20 mouse cellular contexts compared by ENCODE assay signal in the genomic region with DNA sequence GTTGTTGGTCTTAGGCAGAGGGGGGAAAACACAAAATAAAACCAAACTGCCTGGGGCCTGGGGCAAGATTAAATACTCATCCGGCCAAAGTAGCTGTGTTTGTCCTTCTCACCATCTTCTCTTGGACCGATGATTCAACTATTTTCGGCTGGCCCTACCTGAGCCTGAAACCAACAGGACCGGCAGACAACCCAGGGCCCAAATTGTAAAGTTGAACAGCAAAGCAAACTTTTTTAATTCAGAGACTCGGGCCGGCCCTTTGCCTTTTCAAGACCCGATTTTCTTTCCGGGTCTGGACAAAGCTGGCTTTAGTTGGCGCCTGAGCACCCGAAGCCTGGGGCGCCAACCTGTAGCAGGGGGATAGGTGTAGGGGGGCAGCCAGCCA. TPM values are rescaled to one million over a fixed set of nuclear protein-coding genes. Genes with fewer than 3 reads are reported as not detected.
DNase-seq lines count a peak whose midpoint lies in the region; ATAC-seq lines count a peak whose summit lies in the region.
"Had no signal": no experiment of that assay in that cellular context is flagged by ENCODE, and none has a peak within 500 bp of the region (broad histone marks: within the 10 kb centered on the region; RNA-seq: fewer than 3 reads in every experiment).

No protein-coding gene starts in this region.

- peak; percentile 34 for DNase-seq in liver, embryonic 11.5 days (ENCODE audit: low spot score)
- DNase-seq in liver = no peak
- no peak for DNase-seq in embryonic facial prominence, embryonic 11.5 days (ENCODE audit: low spot score)
- DNase-seq in adrenal gland, adult 2 months = no peak
- no peak for DNase-seq in cerebellum, postnatal 4 days (ENCODE audit: low spot score in 2 of 2)
- DNase-seq: adrenal gland, postnatal 36 days; cerebellum, postnatal 25 days; kidney, adult 8-10 months; lung, postnatal 36 days; right cerebral cortex, adult 18-20 months; thymus, postnatal 4 days had no signal

- no peak overlapping the region for H3K4me2 ChIP-seq in forebrain, embryonic 12.5 days
- no peak overlapping the region for H3K4me2 ChIP-seq in forebrain, embryonic 15.5 days (replicated peaks)
- H3K4me2 ChIP-seq in liver, embryonic 11.5 days = no peak overlapping the region
- peak overlapping the region; percentile 19; the same call in 1 of the 2 replicates for H3K4me2 ChIP-seq in embryonic facial prominence, embryonic 11.5 days (ENCODE audit: low read depth, low read length)
- H3K4me2 ChIP-seq in limb, embryonic 13.5 days (replicated peaks) = peak overlapping the region; percentile 77
- H3K4me2 ChIP-seq: midbrain, embryonic 13.5 days; neural tube, embryonic 12.5 days had no signal

- H3K4me3 ChIP-seq in forebrain, embryonic 12.5 days (replicated peaks) = 0 out of 2 replicates have a peak overlapping the region, but pooled peaks have one; percentile 5
- H3K4me3 ChIP-seq in forebrain, embryonic 15.5 days = no peak overlapping the region
- no peak overlapping the region for H3K4me3 ChIP-seq in liver, embryonic 11.5 days (ENCODE audit: low read depth, low read length)
- H3K4me3 ChIP-seq in embryonic facial prominence, embryonic 11.5 days (ENCODE audit: low read depth, low read length) = peak overlapping the region; percentile 20
- H3K4me3 ChIP-seq in limb, embryonic 13.5 days = peak overlapping the region; percentile 80
- H3K4me3 ChIP-seq: layer of hippocampus, adult 2 months; left cerebral cortex, adult 2 months; midbrain, embryonic 13.5 days had no signal

- no peaks in the 10 kb centered on the region for H3K9me3 ChIP-seq in forebrain, embryonic 12.5 days
- H3K9me3 ChIP-seq in forebrain, embryonic 15.5 days = no peaks in the 10 kb centered on the region
- no peaks in the 10 kb centered on the region for H3K9me3 ChIP-seq in liver, embryonic 11.5 days (ENCODE audit: control insufficient read depth, low read length)
- no peaks in the 10 kb centered on the region for H3K9me3 ChIP-seq in embryonic facial prominence, embryonic 11.5 days (replicated peaks; ENCODE audit: control insufficient read depth, low read length)
- H3K9me3 ChIP-seq in limb, embryonic 13.5 days = no peaks in the 10 kb centered on the region
- H3K9me3 ChIP-seq: midbrain, embryonic 13.5 days; neural tube, embryonic 12.5 days had no signal

- peaks cover 93% of the 10 kb centered on the region for H3K27me3 ChIP-seq in forebrain, embryonic 12.5 days
- peaks cover 94% of the 10 kb centered on the region for H3K27me3 ChIP-seq in forebrain, embryonic 15.5 days
- peaks cover 96% of the 10 kb centered on the region for H3K27me3 ChIP-seq in liver, embryonic 11.5 days (replicated peaks; ENCODE audit: control insufficient read depth, insufficient read depth, low read length)
- peaks cover 50% of the 10 kb centered on the region for H3K27me3 ChIP-seq in embryonic facial prominence, embryonic 11.5 days (ENCODE audit: control insufficient read depth, insufficient read depth, low read length)
- H3K27me3 ChIP-seq in limb, embryonic 13.5 days = peaks cover 9% of the 10 kb centered on the region; the same call in 1 of the 2 replicates

- H3K36me3 ChIP-seq in forebrain, embryonic 12.5 days (replicated peaks) = no peaks in the 10 kb centered on the region
- no peaks in the 10 kb centered on the region for H3K36me3 ChIP-seq in forebrain, embryonic 15.5 days
- no peaks in the 10 kb centered on the region for H3K36me3 ChIP-seq in liver, embryonic 11.5 days (ENCODE audit: control insufficient read depth, insufficient read depth, low read length)
- no peaks in the 10 kb centered on the region for H3K36me3 ChIP-seq in embryonic facial prominence, embryonic 11.5 days (replicated peaks; ENCODE audit: control insufficient read depth, insufficient read depth, low read depth, low read length)
- H3K36me3 ChIP-seq in limb, embryonic 13.5 days = no peaks in the 10 kb centered on the region; the same call in 1 of the 2 replicates
- H3K36me3 ChIP-seq: midbrain, embryonic 13.5 days; neural tube, embryonic 12.5 days had no signal

- peaks cover 17% of the 10 kb centered on the region for H3K4me1 ChIP-seq in forebrain, embryonic 12.5 days
- H3K4me1 ChIP-seq in forebrain, embryonic 15.5 days = peaks cover 13% of the 10 kb centered on the region
- peaks cover 3% of the 10 kb centered on the region for H3K4me1 ChIP-seq in liver, embryonic 11.5 days (replicated peaks; ENCODE audit: control insufficient read depth, insufficient read depth, low read length)
- H3K4me1 ChIP-seq in embryonic facial prominence, embryonic 11.5 days (ENCODE audit: control insufficient read depth, insufficient read depth, low read length) = no peaks in the 10 kb centered on the region; the same call in 1 of the 2 replicates
- peaks cover 57% of the 10 kb centered on the region for H3K4me1 ChIP-seq in limb, embryonic 13.5 days

- no peak overlapping the region for H3K27ac ChIP-seq in forebrain, embryonic 12.5 days
- H3K27ac ChIP-seq in forebrain, embryonic 15.5 days (replicated peaks) = no peak overlapping the region
- no peak overlapping the region for H3K27ac ChIP-seq in liver, embryonic 11.5 days (ENCODE audit: low read depth, low read length)
- no peak overlapping the region for H3K27ac ChIP-seq in embryonic facial prominence, embryonic 11.5 days (replicated peaks; ENCODE audit: low read depth, low read length)
- peak overlapping the region; percentile 99 for H3K27ac ChIP-seq in limb, embryonic 13.5 days
- H3K27ac ChIP-seq: layer of hippocampus, adult 2 months; left cerebral cortex, adult 2 months; liver, embryonic 14.5 days; midbrain, embryonic 13.5 days; neural tube, embryonic 12.5 days had no signal

- no peak overlapping the region for H3K9ac ChIP-seq in forebrain, embryonic 12.5 days
- H3K9ac ChIP-seq in forebrain, embryonic 15.5 days (replicated peaks) = no peak overlapping the region
- H3K9ac ChIP-seq in liver, embryonic 11.5 days (ENCODE audit: low read depth, low read length) = no peak overlapping the region
- H3K9ac ChIP-seq in embryonic facial prominence, embryonic 11.5 days (replicated peaks; ENCODE audit: low read length) = peak overlapping the region; percentile 44; the same call in 1 of the 2 replicates
- peak overlapping the region; percentile 100 for H3K9ac ChIP-seq in limb, embryonic 13.5 days
- H3K9ac ChIP-seq: liver, embryonic 14.5 days; midbrain, embryonic 13.5 days; neural tube, embryonic 12.5 days had no signal

- ATAC-seq in forebrain, embryonic 12.5 days (ENCODE audit: low FRiP score) = no peak
- ATAC-seq in forebrain, embryonic 15.5 days (replicated peaks) = no peak
- ATAC-seq in liver, embryonic 11.5 days (replicated peaks; ENCODE audit: low FRiP score) = no peak
- no peak for ATAC-seq in embryonic facial prominence, embryonic 11.5 days (replicated peaks; ENCODE audit: insufficient number of reproducible peaks, low FRiP score, low TSS enrichment, low read depth)
- no peak for ATAC-seq in limb, embryonic 13.5 days (ENCODE audit: low FRiP score, low read depth)
- ATAC-seq: midbrain, embryonic 13.5 days had no signal

- WGBS in forebrain, embryonic 12.5 days = 1% methylated on average over 11 of the region's 11 CpGs
- WGBS in forebrain, embryonic 15.5 days = 4% methylated on average over 11 of the region's 11 CpGs
- 7% methylated on average over 11 of the region's 11 CpGs for WGBS in liver, embryonic 11.5 days
- 3% methylated on average over 11 of the region's 11 CpGs for WGBS in embryonic facial prominence, embryonic 11.5 days
- WGBS in limb, embryonic 13.5 days = 7% methylated on average over 11 of the region's 11 CpGs

RNA-seq across cellular contexts. Expression of gene Tbx15, which starts 16.2 kb away (rescaled TPM):
- polyA plus RNA-seq in forebrain, embryonic 12.5 days (2016; fragmentation: Nextera tagmentation; extraction: Ambion mirVana) = 2.4 and 2.6 TPM in 2 replicates
- polyA plus RNA-seq in forebrain, embryonic 15.5 days (2015; fragmentation: Nextera tagmentation; extraction: Ambion mirVana) = 0.56 and 0.69 TPM in 2 replicates
- polyA plus RNA-seq in liver, embryonic 11.5 days (2014; fragmentation: Nextera tagmentation; extraction: Ambion mirVana) = 0.29 and 0.45 TPM in 2 replicates
- polyA plus RNA-seq in embryonic facial prominence, embryonic 11.5 days (2014; fragmentation: Nextera tagmentation; extraction: Ambion mirVana) = 7.1 and 8.3 TPM in 2 replicates
- polyA plus RNA-seq in limb, embryonic 13.5 days (2015; fragmentation: Nextera tagmentation; extraction: Ambion mirVana) = 26.3 and 28.0 TPM in 2 replicates
- total RNA-seq in adrenal gland, adult 2 months (2021) = under 1 TPM in 1 of 2 experiments, not detected in 1; 0.24 TPM
- polyA plus RNA-seq in adrenal gland, adult 2 months (2012; rRNA removed) = 0.08 and 0.10 TPM in 2 replicates
- total RNA-seq: hematopoietic stem cell, adult 5-6 weeks had no signal

Comparison
In these comparisons a context has a peak if more than half of its experiments do, and no peak if none do; other contexts are left out.
1. H3K4me3 ChIP-seq: peak in forebrain, embryonic 12.5 days (single experiment), embryonic facial prominence, embryonic 11.5 days (single experiment) and limb, embryonic 13.5 days (single experiment); none in forebrain, embryonic 15.5 days (single experiment) and liver, embryonic 11.5 days (single experiment).
2. H3K4me2 ChIP-seq: peak in embryonic facial prominence, embryonic 11.5 days (single experiment) and limb, embryonic 13.5 days (single experiment); none in forebrain, embryonic 12.5 days (single experiment), forebrain, embryonic 15.5 days (single experiment) and liver, embryonic 11.5 days (single experiment).
3. H3K9ac ChIP-seq: peak in embryonic facial prominence, embryonic 11.5 days (single experiment) and limb, embryonic 13.5 days (single experiment); none in forebrain, embryonic 12.5 days (single experiment), forebrain, embryonic 15.5 days (single experiment) and liver, embryonic 11.5 days (single experiment).